Comparison of ENCODE assay signal across 7 mouse cellular contexts in the genomic region with DNA sequence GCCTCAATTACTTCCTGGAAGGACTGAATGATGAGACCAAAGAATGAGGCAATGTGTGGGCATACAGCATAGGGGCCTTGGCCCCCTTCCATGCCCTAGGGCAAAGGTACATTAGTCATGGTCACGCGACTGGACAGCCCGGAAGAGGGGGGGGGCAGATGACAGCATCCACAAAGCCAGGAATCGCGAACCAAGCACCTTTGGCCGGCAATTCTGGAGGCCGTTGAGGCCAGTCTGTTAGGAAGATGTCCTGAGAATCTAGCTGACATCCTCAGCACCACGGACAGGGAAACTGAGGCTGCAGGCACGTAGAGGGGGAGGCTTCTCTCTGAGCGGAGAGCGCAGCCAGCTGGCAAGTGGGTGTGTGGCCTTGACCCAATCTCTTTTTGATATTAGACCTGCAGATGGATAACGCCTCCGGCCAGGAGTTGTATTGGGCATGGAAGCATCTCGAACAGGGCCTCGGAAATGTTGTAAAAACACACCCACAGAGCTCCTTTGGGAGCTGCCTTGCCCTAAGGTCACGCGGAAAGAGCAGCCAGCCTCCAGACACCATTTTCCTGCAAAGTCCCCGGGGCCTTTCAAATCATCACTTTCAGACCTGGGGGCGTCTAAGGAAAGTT. TPM values are rescaled to one million over a fixed set of nuclear protein-coding genes. Genes with fewer than 3 reads are reported as not detected.
DNase-seq lines count a peak whose midpoint lies in the region; ATAC-seq and TF ChIP-seq lines count a peak whose summit lies in the region.

No protein-coding gene starts in this region.

- peak overlapping the region; percentile 49 for H3K9ac ChIP-seq in neural tube, embryonic 15.5 days (replicated peaks)

- 5% methylated on average over 19 of the region's 19 CpGs for WGBS in lung, adult 2 months
- WGBS in neural tube, embryonic 15.5 days = 9% methylated on average over 19 of the region's 19 CpGs

- peak overlapping the region; percentile 75 for H3K4me2 ChIP-seq in neural tube, embryonic 15.5 days

- no peak for TF ChIP-seq CTCF in lung, adult 2 months (IDR thresholded peaks at IDR 0.05; ENCODE audit: insufficient read depth, low read length)

- H3K27me3 ChIP-seq in neural tube, embryonic 15.5 days (replicated peaks) = no peaks in the 10 kb centered on the region

- peaks cover 6% of the 10 kb centered on the region for H3K4me1 ChIP-seq in lung, adult 2 months (ENCODE audit: control insufficient read depth, insufficient read depth, low read length)
- peaks cover 36% of the 10 kb centered on the region for H3K4me1 ChIP-seq in neural tube, embryonic 15.5 days

- peak; percentile 16 to 41 for DNase-seq in urinary bladder, adult 18-20 months (ENCODE audit: low spot score in 2 of 2)
- DNase-seq in urinary bladder, postnatal 4 days (ENCODE audit: low spot score in 2 of 2) = no peak
- DNase-seq in adrenal gland, postnatal 25 days = peak; percentile 71
- DNase-seq in kidney, adult 11 months = peak; percentile 90
- DNase-seq in lung, adult 2 months = no peak

- peak overlapping the region; percentile 97 for H3K27ac ChIP-seq in neural tube, embryonic 15.5 days (replicated peaks)

- H3K9me3 ChIP-seq in neural tube, embryonic 15.5 days (replicated peaks) = no peaks in the 10 kb centered on the region

- H3K36me3 ChIP-seq in neural tube, embryonic 15.5 days = no peaks in the 10 kb centered on the region

- 0 out of 2 replicates have a peak, but pooled peaks have one; percentile 8 for TF ChIP-seq POLR2A in lung, adult 2 months (IDR thresholded peaks at IDR 0.05; ENCODE audit: borderline replicate concordance, extremely low read depth, low read depth, low read length)

- ATAC-seq in erythroblast, adult 5-6 weeks (replicated peaks; ENCODE audit: low FRiP score, poor library complexity, severe bottlenecking) = peak; percentile 16; the same call in 1 of the 2 replicates
- ATAC-seq in neural tube, embryonic 15.5 days (ENCODE audit: low FRiP score) = no peak

- H3K4me3 ChIP-seq in lung, adult 2 months (replicated peaks; ENCODE audit: extremely low read depth, low read depth, low read length) = peak overlapping the region; percentile 82
- H3K4me3 ChIP-seq in neural tube, embryonic 15.5 days (replicated peaks) = peak overlapping the region; percentile 94

RNA-seq across cellular contexts. Expression of a gene that starts 0.6 kb away (rescaled TPM):
- total RNA-seq in adrenal gland, postnatal 25 days (2021) = 72.2 and 82.8 TPM in 2 replicates
- 6.1 and 9.4 TPM in 2 replicates for total RNA-seq in erythroblast, adult 5-6 weeks (2015; ENCODE audit: low replicate concordance)
- total RNA-seq in erythroblast, adult 5-6 weeks (2017; ENCODE audit: low replicate concordance) = 6.2 and 7.4 TPM in 2 replicates
- polyA plus RNA-seq in lung, adult 2 months (2012; rRNA removed) = 75.9 and 81.6 TPM in 2 replicates
- polyA plus RNA-seq in neural tube, embryonic 15.5 days (2015; fragmentation: Nextera tagmentation; extraction: Ambion mirVana) = 59.9 and 68.7 TPM in 2 replicates

RNA-seq across cellular contexts. Expression of a gene that starts 56.0 kb away (rescaled TPM):
- 83.9 and 87.0 TPM in 2 replicates for total RNA-seq in adrenal gland, postnatal 25 days (2021)
- total RNA-seq in erythroblast, adult 5-6 weeks (2015; ENCODE audit: low replicate concordance) = 41.2 and 46.3 TPM in 2 replicates
- total RNA-seq in erythroblast, adult 5-6 weeks (2017; ENCODE audit: low replicate concordance) = 22.2 and 37.2 TPM in 2 replicates
- polyA plus RNA-seq in lung, adult 2 months (2012; rRNA removed) = 157 and 164 TPM in 2 replicates
- 20.3 and 29.0 TPM in 2 replicates for polyA plus RNA-seq in neural tube, embryonic 15.5 days (2015; fragmentation: Nextera tagmentation; extraction: Ambion mirVana)

Comparison
In these comparisons a context has a peak if more than half of its experiments do, and no peak if none do; other contexts are left out.
1. DNase-seq: peak in urinary bladder, adult 18-20 months (2 of 2), adrenal gland, postnatal 25 days (single experiment) and kidney, adult 11 months (single experiment); none in urinary bladder, postnatal 4 days (0 of 2) and lung, adult 2 months (single experiment).